Mouse (Mus musculus) fibroblast of lung, adult 2 months (primary cell): ENCODE results near the gene Gm11127.
A peak's percentile ranks its signal among the peaks of the same experiment; 100 is the strongest.
"Not testable (repeated sequence)": the region's sequence is repeated elsewhere in the genome, so short reads cannot be mapped to it uniquely, and the experiment has no call there.

Experiments used
- DNase-seq: peaks from one replicate; pipeline ENCODE4 v3.0.0-alpha.2; 2011; ENCODE audit warnings: low read depth

Gm11127 gene

DNA sequence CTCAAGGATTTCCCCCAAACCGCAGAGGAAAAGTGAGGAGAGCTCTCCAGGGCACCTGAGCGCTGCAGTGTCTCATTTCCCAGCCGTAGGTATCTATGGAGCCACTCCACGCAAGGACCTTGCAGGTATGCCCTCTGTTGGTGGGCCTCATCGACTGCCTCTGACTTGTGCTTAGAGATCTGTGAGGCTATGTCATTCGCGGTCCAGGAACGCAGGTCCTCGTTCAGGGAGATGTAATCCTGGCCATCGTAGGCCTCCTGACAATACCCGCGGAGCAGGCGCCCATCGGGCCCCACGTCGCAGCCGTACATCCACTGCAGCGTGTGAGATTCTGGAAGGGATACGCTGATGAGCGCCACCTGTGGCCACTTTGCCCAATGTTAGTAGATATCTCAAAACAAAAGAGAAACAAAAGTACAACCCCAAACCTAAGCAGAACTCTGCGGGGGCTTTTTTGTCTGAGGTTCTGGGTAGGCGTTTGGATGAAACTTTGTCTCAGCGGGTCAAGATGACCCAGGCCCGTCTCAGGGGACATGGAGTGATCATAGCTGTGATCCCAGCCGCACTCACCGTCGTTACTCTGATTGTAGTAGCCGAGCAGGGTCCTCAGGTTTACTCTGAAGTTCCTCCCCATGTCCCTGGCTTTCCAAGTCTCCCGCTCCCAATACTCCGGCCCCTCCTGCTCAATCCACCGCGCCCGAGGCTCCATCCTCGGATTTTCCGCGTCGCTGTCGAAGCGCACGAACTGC, 26.4 kb downstream of the Gm11127 start:
- not testable (repeated sequence) for DNase-seq

DNA sequence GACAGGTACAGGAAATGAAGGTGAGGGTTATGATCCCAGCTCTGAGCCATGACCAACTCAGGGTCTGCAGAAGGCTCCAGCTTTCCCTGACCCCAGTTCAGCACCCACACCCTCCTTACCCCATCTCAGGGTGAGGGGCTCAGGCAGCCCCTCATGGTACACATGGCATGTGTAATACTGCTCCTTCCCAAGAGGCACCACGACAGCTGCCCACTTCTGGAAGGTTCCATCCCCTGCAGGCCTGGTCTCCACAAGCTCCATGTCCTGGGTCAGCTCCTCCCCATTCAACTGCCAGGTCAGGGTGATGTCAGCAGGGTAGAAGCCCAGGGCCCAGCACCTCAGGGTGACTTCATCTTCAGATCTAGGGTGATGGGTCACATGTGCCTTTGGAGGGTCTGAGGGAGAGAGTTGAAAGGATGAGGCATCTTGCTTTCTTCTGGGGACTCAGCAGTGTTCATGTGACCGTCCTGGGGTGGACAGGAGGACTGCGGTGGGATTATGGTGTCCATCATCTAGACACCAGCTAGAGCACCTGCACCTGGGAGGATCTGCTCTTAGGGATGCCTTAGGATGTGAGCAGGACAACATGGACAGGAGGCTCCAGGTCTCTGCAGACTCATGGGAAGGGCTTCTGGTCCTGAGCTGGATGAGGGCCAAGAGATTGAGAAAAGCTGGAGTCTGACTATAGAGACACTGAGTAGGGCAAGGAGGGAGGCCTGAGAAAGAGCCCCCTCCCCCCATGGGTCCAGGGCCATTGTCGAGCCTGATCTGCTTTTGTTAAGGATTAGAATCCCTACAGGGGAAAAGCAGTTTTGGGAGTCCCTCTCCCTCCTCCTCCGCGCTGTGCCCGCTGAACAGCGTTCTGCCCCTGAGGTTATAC, 27.2 kb downstream of the Gm11127 start:
- not testable (repeated sequence) for DNase-seq

DNA sequence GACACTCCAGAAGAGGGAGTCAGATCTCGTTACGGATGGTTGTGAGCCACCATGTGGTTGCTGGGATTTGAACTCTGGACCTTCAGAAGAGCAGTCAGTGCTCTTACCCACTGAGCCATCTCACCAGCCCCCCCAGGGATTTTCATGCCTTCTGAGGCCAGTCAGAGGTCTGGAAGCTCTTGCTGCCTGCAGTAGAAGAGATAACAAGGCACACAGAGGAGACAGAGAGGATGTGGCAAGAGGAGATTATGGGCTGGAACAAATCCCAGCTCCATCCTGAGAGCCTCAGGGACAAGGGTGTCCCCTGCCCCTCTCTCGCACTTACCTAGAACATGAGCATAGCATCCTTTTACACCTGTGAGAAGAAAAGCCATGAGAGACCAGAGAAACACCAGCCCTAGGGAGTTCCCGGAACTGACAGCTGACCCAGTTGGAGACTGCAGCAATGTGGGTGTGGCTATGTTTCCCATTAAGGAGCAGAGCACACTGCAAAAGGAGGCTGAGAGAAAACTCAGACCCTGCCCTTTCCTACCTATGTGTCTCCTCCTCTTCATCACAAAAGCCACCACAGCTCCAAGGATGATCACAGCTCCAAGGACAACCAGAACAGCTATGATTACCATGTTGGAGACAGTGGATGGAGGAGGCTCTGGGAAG, 28.0 kb downstream of the Gm11127 start:
- DNase-seq: not testable (repeated sequence)

DNA sequence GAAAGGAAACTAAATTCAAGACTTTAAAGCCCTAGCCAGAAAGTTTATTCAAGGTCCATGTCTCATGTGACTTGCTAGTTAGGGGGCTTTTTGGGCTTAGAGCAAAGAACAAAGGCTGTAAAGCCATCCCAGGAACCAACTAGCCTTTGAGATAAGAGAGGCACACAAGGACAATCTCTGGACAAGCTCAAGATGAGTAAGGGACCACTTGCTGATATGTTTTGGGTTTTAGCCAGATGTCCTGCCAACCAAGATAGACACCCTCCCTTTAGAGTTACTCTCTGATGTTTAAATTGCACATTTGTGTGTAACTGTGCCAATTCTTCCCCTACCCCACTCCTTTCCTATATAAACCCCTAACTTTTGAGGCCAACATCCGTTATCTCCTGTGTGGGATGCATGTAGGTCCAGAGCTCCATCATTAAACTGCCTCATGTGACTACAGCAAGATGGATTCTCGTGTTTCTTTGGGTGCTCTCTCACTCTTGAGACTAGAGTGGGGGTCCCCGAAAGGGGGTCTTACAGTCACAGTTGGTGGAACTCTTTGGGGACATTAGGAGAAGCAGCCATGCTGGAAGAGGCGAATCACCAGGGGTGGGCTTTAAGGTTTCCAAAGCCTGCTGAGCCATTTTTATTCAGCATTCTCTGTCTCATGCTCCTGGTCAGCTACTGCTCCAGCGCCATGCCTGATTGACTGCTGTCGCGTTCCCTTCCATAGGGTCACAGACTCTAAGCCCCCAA, 29.1 kb downstream of the Gm11127 start:
- no peak for DNase-seq

DNA sequence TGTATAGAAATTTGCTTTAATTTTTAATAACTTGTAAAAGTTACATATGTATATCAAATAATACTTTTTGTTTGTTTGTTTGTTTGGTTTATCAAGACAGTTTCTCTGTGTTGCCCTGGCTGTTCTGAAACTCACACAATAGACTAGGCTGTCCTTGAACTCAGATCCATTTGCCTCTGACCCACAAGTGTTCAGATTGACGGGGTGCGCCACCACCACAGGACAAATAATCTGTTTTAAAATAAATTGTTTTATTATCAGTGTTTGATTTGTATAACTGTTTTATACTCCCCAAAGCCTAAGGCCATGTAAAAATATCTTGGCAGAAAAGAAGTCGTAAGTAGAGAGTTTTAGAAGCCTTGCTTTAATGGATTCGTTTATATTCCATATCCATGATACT, 30.5 kb downstream of the Gm11127 start:
- no peak for DNase-seq

DNA sequence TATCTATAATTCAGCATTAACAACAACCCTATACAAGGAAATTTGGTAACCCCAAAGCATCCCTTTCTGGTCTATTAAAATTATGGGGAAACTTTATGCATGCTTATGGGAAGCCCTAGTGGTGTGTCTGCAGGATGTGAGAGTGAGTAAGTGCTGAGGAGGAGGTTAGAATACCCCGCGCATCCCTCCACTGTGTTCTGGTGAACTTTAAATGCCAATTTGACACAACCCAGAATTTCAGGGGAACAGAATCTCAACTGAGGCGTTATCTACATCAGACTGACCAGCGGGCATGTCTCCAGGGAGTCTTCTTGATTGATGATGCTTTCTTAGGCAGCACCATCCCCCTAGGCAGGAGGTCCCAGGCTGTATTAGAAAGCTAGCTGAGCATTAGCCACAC, 32.3 kb downstream of the Gm11127 start:
- DNase-seq: no peak

DNA sequence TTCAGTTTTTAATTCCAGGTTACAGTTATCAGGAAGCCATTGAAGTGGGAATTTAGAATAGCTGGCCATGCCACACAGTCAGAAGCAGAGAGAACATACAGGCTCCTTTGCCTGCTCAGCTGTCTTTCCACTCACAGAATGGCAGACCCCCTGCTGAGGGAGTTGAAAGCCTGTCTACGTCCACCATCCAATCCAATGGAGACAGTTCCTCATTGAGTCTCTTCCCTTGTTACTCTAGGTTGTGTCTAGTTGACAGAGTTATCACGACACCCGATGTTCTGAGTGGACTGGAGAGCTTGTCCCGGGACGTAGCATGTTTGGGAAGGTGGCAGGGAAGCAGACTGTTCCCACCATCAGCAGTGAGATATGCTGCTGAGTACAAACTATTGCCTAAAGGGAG, 33.0 kb downstream of the Gm11127 start:
- no peak for DNase-seq

DNA sequence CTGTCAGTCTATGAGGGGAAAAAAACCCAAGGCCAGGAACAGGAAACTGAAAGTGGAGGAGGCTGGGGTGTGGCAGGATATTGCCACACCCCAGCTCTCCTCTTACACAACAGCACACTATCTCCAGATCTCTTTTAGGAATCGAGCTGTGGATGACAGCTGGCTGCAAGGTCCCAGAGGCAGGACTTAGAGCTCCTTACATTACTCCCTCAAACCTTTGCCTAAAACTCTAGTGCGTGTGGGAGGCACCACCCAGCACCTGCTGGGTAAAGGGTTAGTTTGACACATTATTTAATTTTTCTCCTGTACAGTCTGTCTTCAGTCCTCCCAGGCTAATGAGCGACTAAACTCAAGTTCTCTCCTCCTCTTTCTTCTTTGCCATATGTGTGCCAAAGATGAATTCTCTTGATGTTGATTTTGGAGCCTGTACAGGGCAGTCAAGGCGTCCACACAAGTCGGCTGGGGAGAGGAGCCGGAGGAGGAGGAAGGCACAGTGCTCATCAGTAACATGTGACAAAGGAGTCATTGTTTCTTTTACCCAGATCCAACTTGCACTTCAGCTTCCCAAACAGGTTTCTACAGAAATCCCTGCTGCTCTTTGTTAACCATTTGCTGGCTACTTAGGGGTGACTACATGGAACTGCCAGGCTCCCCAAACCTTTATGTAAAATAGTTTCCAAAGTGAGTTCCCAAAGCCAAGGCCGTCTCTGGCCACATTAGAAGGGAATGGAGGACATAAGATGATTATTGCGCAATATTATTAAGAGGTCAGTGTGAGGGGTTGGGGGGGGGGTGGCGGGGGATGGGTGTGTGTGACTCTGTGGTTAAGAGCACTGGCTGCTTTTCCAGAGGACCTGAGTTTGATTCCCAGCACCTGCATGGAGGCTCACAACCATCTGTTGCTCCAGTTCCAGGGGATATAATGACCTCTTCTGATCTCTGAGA, 34.2 kb downstream of the Gm11127 start:
- peak; percentile 60 for DNase-seq

DNA sequence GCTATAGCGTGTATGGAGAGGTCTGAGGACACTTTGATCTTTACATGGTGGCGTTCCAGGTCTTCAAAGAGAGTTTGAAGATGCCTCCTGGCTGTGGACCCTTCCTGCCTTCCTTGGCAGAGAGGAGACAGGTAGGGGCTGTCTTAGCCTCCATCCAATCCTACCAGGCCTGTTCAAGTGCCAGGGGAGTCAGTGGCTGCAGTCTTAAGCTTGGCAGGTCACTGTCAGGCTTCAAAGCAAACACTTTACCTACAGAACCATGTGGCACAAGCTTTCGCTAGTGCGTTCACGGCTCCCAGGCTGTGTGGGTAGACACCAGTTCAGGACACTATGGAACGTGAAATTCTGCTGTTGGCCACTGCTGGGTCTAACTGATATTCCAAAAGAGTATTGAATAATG, 35.2 kb downstream of the Gm11127 start:
- no peak for DNase-seq

DNA sequence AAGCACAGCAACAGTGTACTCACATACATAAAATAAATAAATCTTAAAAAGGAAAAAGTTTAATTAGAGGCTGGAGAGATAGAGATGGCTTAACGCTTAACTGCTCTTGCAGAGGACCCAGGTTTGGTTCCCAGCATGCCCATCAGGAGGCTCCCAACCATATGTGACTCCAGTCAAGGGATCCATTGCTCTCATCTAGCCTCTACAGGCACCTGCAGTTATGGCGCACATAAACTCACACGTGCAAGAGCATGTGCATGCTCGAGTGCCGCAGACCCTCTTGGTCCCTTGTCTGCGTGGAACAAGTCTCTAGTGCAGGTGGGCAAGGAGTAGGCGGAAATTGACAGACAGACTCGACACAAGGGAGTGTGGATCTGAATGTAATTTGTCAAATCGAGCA, 36.1 kb downstream of the Gm11127 start:
- DNase-seq: no peak

DNA sequence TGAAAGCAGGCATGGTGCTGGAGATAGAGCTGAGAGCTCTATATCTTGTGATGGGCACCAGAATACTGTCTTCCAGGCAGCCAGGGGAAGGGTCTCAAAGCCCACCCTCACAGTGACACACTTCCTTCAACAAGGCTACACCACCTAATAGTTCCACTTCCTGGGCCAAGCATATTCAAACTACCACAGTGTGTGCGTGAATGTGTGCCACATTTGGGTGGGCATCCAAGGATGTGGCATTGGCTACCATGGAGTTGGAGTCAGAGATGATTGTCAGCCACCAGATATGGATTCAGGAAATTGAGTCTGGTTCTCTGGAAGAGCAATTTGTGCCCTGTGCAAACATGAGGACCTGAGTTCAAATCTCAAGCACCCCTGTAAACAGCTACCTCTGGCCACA, 36.9 kb downstream of the Gm11127 start:
- no peak for DNase-seq

DNA sequence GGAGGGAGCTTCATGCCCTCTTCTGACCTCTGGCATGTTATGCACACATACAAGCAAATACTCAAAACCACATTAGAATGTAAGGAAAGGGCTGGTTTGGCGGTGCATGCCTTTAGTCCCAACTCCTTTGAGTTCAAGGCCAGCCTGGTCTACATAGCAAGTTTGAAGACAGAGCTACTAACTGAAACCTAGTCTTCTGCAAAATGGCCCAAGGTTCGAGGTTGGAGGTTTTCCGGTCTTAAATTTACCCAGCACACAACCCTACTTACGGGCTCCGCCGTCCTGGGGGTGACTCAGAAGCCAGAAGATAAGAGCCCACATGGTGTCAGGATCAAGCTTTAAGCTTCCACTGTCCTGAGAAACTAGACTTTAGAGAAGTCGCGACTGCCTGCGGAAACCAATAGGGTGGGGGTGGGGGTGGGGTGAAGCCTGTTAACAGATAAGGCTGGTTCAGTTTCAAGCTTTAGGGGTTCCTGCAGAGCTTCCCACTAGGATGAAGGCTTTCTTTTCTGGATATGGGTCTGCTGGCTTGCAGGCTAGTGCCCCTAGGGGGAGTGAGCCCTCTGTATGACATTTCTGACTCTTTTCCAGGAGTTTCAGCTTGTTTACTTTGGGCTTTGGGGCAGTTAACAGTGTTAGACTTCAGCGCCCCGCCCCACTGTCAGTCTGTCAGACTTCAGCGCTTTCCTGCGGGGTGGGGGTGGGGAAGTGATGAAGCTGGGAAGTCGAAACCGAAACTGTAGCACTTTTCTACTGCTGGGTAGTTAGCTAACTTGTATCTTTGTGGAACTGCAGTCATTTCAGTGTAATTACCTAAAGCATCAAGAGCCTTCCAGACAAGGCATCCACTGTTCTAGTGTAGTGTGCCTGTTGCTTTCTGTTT, 37.7 kb downstream of the Gm11127 start, which contains the start of gene H2-T24:
TSS of gene H2-T24 (minus strand) at position 370 of the 883 bp plus-strand sequence.
- DNase-seq: no peak

DNA sequence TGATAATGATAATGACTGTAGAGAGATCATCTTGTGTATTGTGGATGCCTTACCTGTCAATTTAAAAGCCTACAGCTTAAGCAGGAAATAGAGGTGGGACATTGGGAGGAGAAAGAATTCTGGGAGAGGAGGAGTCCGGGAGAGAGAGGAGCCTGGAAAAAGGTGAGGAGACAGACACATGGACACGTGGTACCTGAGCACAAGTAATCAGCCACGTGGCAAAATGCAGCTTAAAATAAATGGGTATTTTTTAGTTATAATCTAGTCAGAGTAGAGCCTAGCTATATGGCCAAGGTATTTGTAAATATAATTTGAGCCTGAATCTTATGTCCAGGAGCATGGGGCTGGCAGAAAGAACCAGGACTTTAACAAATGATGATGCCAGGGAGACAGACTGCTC, 38.7 kb downstream of the Gm11127 start:
- no peak for DNase-seq

DNA sequence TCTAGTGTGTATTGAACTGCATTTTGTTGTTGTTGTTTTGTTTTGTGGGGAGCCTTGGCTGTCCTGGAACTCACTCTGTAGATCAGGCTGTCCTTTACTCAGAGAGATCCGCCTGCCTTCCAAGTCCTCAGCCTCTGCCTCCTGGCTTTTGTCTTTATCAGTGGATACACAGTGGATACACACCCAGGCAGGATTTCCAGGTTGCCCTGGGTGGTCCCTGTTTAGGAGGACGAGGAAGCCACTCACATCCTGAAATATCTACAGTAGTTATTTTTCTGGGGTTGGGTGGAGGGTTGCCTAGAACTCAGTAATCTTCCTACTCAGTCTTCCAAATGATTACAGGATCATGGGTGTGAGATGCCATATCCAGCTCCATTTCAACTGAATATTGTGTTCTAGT, 39.2 kb downstream of the Gm11127 start:
- no peak for DNase-seq

DNA sequence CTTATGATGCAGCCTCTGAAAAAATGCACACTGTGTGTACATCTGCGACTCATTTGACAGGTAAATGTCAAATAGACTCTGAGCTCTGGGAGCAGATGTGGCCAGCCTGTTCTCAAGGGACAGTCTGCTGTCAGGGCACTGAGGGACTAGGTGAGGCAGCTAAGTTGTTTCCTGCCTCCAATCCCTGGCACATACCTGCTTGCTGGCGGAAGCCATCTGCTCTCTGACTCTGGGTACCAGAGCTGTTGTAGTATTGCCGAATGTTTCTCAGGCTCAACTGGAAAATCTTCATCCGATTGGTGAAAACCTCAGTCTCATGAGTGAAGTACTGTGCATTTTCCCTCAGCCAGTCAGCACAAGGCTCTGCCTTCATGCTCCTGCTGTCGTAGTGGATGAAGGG, 41.1 kb downstream of the Gm11127 start:
- no peak for DNase-seq

DNA sequence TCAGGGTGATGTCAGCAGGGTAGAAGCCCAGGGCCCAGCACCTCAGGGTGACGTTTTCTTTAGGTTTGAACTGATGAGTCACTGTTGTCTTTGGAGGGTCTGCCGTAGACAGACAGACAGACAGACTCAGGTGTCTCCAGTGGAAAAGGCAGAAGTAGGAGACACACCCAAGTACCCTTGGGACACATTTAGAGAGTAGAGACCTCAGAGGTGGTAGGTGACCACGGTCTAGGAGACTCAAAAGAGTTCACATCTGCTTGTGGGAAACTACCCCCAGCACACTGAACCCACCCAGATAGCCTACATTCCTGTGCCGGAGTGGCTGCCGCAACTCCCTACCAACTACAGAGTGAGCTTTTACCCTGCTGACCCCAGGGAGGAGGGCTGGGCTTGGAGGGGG, 43.2 kb downstream of the Gm11127 start:
- no peak for DNase-seq
